Comparison of ENCODE assay signal across 8 mouse cellular contexts in genomic region chr13:42102980-42103379, GRCm38 (mm10). TPM values are rescaled to one million over a fixed set of nuclear protein-coding genes. Genes with fewer than 3 reads are reported as not detected.
DNase-seq lines count a peak whose midpoint lies in the region; ATAC-seq and TF ChIP-seq lines count a peak whose summit lies in the region.

No protein-coding gene starts in this region.

- H3K9ac ChIP-seq in forebrain, embryonic 13.5 days: peak overlapping the region; percentile 40
- no peak overlapping the region for H3K9ac ChIP-seq in liver, embryonic 14.5 days (replicated peaks)
- H3K9ac ChIP-seq in stomach, embryonic 14.5 days (replicated peaks; ENCODE audit: low read depth, low read length): no peak overlapping the region

- peaks cover 33% of the 10 kb centered on the region for H3K4me1 ChIP-seq in forebrain, embryonic 13.5 days
- peaks cover 2 to 24% of the 10 kb centered on the region in 2 experiments; a peak in 2 of 4 replicates for H3K4me1 ChIP-seq in liver, embryonic 14.5 days (replicated peaks; ENCODE audit: control insufficient read depth in 2 of 2, insufficient read depth in 2 of 2, low read length in 1 of 2)
- H3K4me1 ChIP-seq in stomach, embryonic 14.5 days (ENCODE audit: control insufficient read depth, insufficient read depth, low read length): peaks cover 18% of the 10 kb centered on the region

- TF ChIP-seq CTCF in liver, embryonic 14.5 days (IDR thresholded peaks at IDR 0.05; ENCODE audit: low read depth): no peak

- H3K27me3 ChIP-seq in forebrain, embryonic 13.5 days: no peaks in the 10 kb centered on the region
- H3K27me3 ChIP-seq in liver, embryonic 14.5 days (ENCODE audit: control insufficient read depth, insufficient read depth, low read length): no peaks in the 10 kb centered on the region
- no peaks in the 10 kb centered on the region for H3K27me3 ChIP-seq in stomach, embryonic 14.5 days (ENCODE audit: control insufficient read depth, insufficient read depth, low read length)

- H3K27ac ChIP-seq in forebrain, embryonic 13.5 days: peak overlapping the region; percentile 59
- H3K27ac ChIP-seq in liver, embryonic 14.5 days: no peak overlapping the region
- H3K27ac ChIP-seq in stomach, embryonic 14.5 days (ENCODE audit: low read length): no peak overlapping the region

- intact Hi-C loops in heart, postnatal 14 days (cut with DNase I): no loop called here

- peak overlapping the region; percentile 21; the same call in 1 of the 2 replicates for H3K4me3 ChIP-seq in forebrain, embryonic 13.5 days
- H3K4me3 ChIP-seq in liver, embryonic 14.5 days (ENCODE audit: insufficient read depth in 1 of 2, low read depth in 2 of 2, low read length in 2 of 2): no peak overlapping the region
- H3K4me3 ChIP-seq in stomach, embryonic 14.5 days (ENCODE audit: low read depth, low read length): no peak overlapping the region

- peak; percentile 90 for DNase-seq in CD4-positive helper T cell, adult 2 months (ENCODE audit: low read depth, low spot score)
- DNase-seq in brain, embryonic 18.5 days (ENCODE audit: low read depth, low spot score): peak; percentile 57
- DNase-seq in heart, postnatal 14 days: peak; percentile 55 to 58
- peak; percentile 72 to 79 for DNase-seq in kidney, postnatal 4 days
- DNase-seq in liver, embryonic 14.5 days (ENCODE audit: low read depth in 3 of 3, low spot score in 3 of 3): peak; percentile 17 to 38 (median 27)
- peak; percentile 83 to 86 for DNase-seq in natural killer cell, adult 2 months (ENCODE audit: low spot score in 2 of 2)

- 11% methylated on average over 8 of the region's 8 CpGs for WGBS in forebrain, embryonic 13.5 days
- WGBS in liver, embryonic 14.5 days (ENCODE audit: insufficient replicate concordance): 17% methylated on average over 8 of the region's 8 CpGs
- 22% methylated on average over 8 of the region's 8 CpGs for WGBS in stomach, embryonic 14.5 days

- H3K9me3 ChIP-seq in forebrain, embryonic 13.5 days (replicated peaks): no peaks in the 10 kb centered on the region
- H3K9me3 ChIP-seq in liver, embryonic 14.5 days (ENCODE audit: control insufficient read depth, low read length): no peaks in the 10 kb centered on the region
- no peaks in the 10 kb centered on the region for H3K9me3 ChIP-seq in stomach, embryonic 14.5 days (ENCODE audit: control insufficient read depth, low read depth, low read length)

- peak; percentile 93 for ATAC-seq in forebrain, embryonic 13.5 days
- ATAC-seq in liver, embryonic 14.5 days (ENCODE audit: insufficient read depth): peak; percentile 69
- ATAC-seq in stomach, embryonic 14.5 days (ENCODE audit: insufficient number of reproducible peaks, insufficient read depth, low FRiP score, low read depth): peak; percentile 69

- peak overlapping the region; percentile 48 for H3K4me2 ChIP-seq in forebrain, embryonic 13.5 days
- H3K4me2 ChIP-seq in liver, embryonic 14.5 days (ENCODE audit: low read depth): peak overlapping the region; percentile 38
- 0 out of 2 replicates have a peak overlapping the region, but pooled peaks have one; percentile 16 for H3K4me2 ChIP-seq in stomach, embryonic 14.5 days (replicated peaks; ENCODE audit: low read depth, low read length)

- H3K36me3 ChIP-seq in forebrain, embryonic 13.5 days (ENCODE audit: poor library complexity, severe bottlenecking): peaks cover 6% of the 10 kb centered on the region; the same call in 1 of the 2 replicates
- no peaks in the 10 kb centered on the region for H3K36me3 ChIP-seq in liver, embryonic 14.5 days (replicated peaks; ENCODE audit: control insufficient read depth, insufficient read depth, low read depth)
- H3K36me3 ChIP-seq in stomach, embryonic 14.5 days (ENCODE audit: control insufficient read depth, insufficient read depth, low read length): no peaks in the 10 kb centered on the region

- no peak for TF ChIP-seq EP300 in liver, embryonic 14.5 days (IDR thresholded peaks at IDR 0.05; ENCODE audit: low read depth)

RNA-seq across cellular contexts. Expression of gene Hivep1, which starts 51.2 kb away (rescaled TPM):
- polyA plus RNA-seq in forebrain, embryonic 13.5 days (2015; fragmentation: Nextera tagmentation; extraction: Ambion mirVana): 16.4 and 16.8 TPM in 2 replicates
- total RNA-seq in heart, postnatal 14 days (2021): 10 to 100 TPM; 21.2 to 23.7 TPM
- polyA plus RNA-seq in liver, embryonic 14.5 days (2012; rRNA removed): 2.0 and 2.4 TPM in 2 replicates
- polyA plus RNA-seq in liver, embryonic 14.5 days (2014; fragmentation: Nextera tagmentation; extraction: Ambion mirVana): 1.4 and 1.6 TPM in 2 replicates
- polyA plus RNA-seq in stomach, embryonic 14.5 days (2014; fragmentation: Nextera tagmentation; extraction: Ambion mirVana): 9.3 and 12.0 TPM in 2 replicates

Comparison
In these comparisons a context has a peak if more than half of its experiments do, and no peak if none do; other contexts are left out.
1. DNase-seq: peak in every context shown above with its lines; median percentile 90 in CD4-positive helper T cell, adult 2 months; 84 in natural killer cell, adult 2 months; 76 in kidney, postnatal 4 days; 57 in brain, embryonic 18.5 days; 56 in heart, postnatal 14 days; 27 in liver, embryonic 14.5 days.